Mouse (Mus musculus) layer of hippocampus, postnatal 25 days (tissue): ENCODE data around the gene Ddc. TPM values are rescaled to one million over a fixed set of nuclear protein-coding genes. Genes with fewer than 3 reads are reported as not detected.

Source experiments
- DNase-seq, 2 experiments: peaks; one replicate each; pipeline ENCODE4 v3.0.0; 2022; ENCODE audit warnings: mixed read lengths in 2 of 2, low spot score in 1 of 2; ENCODE audit errors: extremely low spot score in 1 of 2
- total RNA-seq, 2 experiments: library from RNA; stranded (reverse); gene quantifications; 2 replicates each; pipeline ENCODE4 v1.2.3; 2021

Ddc gene
- total RNA-seq, 2 experiments from 2014 or later, result 11.8 to 12.2 TPM

GRCm38 (mm10) chr11:11828761-11829160, 69.2 kb downstream of the Ddc start:
- DNase-seq, result no peak

DNA sequence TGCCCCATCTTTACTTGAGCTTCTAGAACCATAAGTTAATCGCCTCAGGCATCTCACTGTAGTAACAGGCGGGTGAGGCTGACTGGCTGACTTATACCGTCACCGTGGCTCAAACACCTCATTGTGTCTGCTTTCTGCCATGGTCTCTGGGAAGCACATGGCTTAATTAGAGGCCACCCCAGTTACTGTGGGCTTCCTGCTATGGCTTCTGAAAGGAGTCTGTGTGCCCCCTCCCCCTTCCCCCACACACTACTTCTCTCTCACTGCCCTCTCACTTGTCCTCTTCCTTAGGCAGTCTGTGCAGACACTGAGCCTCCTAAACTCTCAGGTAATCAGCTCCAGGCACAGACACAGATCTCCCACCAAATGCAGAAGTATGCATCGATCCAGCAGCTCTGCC, 69.7 kb downstream of the Ddc start:
- no peak for DNase-seq

DNA sequence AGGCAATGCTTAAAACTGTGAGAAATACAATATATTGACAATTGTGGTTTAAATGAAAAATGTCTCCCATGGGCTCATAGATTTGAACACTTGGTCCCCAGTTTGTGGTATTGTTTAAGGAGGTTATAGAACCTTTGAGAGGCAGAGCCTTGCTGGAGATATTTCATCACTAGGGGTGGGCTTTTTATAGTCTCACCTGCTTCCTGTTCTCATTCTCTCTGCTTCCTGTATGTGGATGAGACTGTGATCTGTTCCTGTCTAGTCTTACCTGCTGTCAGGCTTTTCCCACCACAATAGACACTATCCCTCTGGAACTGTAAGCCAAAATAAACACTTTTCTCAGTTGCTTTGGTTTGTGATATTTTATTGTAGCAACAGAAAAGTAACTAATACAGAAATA, 71.5 kb downstream of the Ddc start:
- DNase-seq, result no peak

DNA sequence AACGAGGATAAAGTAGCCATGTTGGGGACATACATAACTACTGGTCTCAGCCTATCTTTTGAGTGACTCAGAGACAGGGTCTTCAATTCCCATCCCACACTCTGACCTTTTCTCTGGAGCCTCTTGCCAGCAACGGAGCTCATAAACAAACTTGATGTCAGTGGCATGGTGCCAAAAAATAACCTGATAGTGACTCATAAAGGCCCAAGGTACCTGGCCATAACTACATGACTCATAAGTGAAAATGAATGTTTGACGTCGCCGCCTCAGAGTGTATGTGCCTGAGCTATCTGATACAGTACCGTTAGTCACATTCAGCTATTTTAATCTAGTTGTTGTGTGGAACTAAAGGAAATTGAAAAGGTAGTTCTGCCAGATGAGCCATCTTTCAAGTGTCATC, 72.3 kb downstream of the Ddc start:
- DNase-seq, result no peak

DNA sequence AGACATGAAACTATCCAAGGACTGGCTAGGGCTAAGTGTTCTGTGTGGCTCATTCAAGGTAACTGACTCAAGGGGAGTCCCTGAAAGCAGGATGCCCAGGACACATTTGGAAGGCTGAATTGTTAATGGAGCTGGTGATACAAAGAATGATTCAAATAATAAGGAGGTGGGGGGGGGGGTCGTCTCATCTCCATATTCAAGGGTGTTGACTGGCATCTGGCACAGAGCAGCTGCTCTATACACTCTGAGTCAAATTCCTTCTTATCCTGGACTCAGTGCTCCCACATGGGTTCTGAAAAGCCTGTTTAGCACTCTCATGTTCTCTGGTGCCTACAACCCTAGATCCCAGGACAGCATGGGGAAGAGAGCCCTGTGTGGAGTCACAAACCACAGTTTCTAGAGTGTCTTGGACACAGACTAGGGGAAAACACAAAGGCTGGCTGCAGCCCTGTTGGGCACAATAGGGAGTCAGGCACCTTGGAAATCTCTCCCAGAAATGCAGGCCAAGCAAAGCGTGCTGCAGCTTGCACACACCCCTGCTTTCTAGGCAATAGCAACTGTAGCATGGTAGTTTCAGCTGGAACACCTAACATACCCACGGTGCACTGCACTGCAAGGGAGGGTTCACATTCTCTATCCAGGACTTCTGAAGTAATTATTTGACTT, 72.8 kb downstream of the Ddc start:
- no peak for DNase-seq

GRCm38 (mm10) chr11:11823980-11824911, 73.7 kb downstream of the Ddc start:
- DNase-seq, result no peak

DNA sequence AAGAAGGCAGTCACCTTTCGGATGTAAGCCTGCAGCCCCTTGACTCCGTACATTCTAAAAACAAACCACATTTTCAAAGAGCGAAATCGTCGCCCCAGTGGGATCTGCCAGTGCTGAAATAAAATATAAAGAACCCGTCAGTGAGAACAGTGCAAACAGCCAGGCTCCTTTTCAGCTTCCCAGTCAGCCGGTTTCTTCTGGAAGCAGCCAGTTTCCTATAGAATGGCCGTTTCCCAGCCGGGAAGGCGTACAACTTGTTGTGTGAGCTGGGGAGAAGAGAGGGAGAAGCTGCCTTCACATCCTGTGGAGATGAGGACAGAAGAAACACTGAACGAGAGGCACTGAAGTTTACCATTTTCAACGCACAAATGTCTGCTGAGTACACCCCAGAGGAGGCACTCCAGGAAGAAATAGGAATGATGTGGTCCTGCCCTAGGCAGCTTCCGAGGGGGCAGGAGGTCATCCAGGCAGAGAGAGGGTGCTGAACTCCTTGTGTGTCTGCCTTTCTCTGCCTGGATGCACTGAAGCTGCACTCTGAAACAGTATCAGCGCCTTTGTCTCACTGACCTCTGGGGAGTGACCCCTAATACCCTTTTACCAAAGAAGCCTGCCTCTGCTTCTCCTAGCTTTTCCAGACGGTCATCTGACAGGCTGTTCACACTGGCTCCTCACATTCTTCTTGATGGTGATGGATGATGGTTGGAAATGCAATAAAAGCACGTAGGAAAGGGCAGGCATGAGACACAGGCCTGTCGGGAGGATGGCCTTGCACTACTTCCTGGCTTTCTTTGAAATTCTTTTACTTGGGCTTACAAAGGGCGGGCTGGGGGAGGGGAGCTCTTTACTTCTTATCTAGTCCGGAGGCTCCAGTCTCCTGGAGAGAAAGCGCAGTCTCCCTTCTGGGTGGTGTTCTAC, 75.5 kb downstream of the Ddc start:
- no peak for DNase-seq

DNA sequence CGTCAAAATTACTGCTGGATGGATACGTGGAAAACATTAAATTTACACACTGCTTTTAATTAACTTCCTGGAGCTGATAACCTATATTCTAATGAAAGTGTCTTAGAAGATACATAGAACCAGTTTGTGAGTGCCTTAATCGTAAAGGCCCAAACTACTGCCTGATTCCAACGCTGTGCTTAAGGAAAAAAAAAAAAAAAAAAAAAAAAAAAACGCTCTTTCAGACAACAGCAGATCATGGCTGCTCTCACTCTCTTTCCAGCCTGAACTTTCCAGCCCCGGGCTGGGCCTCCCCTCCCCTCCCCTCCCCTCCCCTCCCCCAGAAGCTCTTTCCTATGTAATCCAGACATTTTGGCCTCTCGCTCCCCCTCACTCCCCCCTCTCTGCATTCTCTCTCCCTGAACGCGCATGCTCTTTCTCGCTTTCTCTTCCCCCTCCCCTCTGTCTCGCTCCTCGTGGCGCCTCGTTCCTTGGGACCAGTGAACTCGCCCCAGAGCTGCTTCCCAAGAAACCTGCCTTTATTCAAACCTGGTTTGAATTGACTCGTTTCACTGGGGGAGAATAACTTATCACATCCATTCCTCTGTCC, 76.5 kb downstream of the Ddc start:
- DNase-seq, result no peak

DNA sequence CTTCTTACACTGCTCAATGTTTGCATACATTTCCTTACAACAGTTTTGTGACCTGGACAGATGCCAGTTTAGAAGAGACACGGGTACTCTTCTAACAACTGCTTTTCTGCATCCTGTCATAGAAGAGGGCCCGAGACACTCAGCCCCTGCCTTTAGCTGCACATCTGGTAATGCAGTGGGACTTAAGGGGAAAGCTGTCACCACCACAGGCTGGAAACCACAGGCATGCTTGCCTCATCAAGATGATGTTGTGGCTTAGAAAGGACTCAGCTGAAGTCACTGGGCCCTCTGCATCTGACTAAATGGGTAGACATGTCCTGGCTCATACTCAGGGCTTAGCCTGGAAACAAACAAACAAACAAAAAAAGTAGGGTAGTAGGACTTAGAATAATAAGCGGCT, 77.2 kb downstream of the Ddc start:
- no peak for DNase-seq

- DNase-seq, result peak; percentile 41 to 74
Observed at GRCm38 (mm10) chr11:11820251-11820650, 77.7 kb downstream of the Ddc start.

DNA sequence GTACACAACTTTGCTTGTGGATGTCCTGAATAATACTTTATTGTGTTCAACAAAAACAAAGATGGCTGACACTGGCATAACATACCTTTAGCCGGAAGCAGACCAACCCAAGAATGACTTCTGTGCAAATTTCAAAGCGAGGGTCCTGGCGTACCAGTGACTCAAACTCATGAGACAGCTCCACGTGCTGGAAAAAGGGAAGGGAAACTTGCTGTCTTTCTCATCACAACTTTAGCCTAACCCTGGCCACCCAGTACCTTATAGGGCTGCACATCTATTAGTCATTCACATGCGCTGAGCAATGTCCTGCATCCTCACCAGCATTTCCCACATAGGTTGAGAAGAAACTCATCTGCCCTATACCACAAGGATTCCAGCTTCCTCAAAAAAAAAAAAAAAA, 78.7 kb downstream of the Ddc start:
- no peak for DNase-seq

DNA sequence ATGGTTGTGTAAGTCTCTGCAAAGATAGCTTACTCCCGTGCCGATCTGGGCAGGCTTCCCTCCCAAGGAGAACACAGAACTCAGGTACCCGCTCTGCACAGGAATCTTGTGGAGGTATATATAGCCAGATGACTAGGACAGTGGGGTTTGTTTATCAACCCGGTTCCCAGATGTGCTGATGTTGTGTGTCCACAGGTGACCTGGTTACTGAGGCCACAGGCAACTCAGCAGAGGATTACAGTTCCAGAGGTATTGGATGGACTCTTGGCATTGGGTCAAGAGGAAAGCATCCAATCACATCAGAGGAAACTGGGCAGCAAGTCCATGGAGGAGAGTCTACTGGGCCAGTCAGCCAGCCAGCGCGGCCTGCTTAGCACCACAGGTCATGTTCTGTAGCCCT, 79.1 kb downstream of the Ddc start:
- DNase-seq, result no peak

DNA sequence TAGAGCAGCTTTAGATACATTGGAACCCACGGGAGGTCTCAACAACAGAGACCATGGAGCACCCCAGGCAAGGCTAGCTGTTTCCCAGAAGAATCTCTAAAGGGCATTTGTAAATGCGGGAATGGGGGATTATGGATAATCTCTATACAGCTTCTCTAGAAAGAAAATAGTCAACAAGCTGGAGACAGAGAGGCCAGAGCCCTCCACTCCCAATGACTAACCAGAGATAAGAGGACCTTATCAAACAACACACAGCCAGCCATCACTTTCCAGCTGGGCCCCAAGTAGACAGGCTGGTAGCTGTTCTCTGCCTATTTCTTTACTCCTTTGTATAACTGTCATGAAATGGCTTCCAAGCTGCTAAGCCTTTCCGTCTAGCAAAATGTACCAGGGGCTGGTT, 82.2 kb downstream of the Ddc start:
- DNase-seq, result no peak

GRCm38 (mm10) chr11:11811906-11812480, 86.0 kb downstream of the Ddc start:
- DNase-seq, result peak; percentile 45 to 77

DNA sequence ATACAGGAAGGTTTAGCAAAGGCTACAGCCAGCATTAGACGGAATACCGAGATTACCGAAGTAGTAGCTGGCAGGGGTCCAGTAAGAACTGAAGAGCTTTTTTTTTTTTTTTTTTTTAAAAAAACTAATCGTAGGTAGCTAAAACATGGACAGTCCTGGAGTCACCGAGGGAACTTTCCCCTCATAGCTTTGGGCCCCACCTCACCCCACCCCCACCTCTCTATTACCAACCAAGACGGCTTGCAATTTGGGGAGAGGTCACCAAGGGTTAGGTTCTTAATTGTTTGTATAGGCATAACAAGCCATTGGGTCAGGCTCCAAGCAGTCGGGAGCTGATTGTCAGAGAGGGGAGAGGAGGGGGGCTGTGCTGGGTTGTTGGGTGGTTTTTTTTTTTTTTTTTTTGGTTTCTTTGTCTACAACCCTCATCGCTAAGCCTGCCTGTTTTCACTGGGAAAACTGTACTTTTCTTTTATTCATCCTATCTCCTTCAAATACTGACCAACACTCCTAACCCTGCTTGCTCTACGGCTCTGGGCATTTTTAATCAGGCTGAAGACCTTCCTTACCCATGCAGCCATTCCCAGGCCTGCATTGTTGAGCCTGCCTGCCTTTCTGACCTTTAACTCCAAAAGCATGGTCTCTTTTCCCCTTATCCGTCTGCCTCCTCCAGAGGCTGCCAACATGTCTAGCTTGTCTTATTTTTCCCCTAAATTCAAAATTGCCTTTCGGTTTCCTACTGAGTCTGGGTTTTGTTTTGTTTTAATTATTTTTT, 88.4 kb downstream of the Ddc start:
- DNase-seq, result no peak

GRCm38 (mm10) chr11:11808820-11809403, 89.0 kb downstream of the Ddc start, which contains the start of gene Fignl1:
Fignl1 (minus strand) TSS chr11:11808962.
- DNase-seq, result peak; percentile 94 to 95

- DNase-seq, result no peak
Observed at GRCm38 (mm10) chr11:11808035-11808819, 89.7 kb downstream of the Ddc start.

GRCm38 (mm10) chr11:11805951-11806350, 92.0 kb downstream of the Ddc start:
- no peak for DNase-seq
